Mouse (Mus musculus) cerebellum, adult (tissue): ENCODE measurements around the gene Cdkl5.

ENCODE experiments used
- ATAC-seq: cut with Nextera tagmentation; 2 replicates; pipeline ENCODE4 v1.9.2; 2017; ENCODE audit warnings: mild to moderate bottlenecking, moderate library complexity, mixed read lengths; ENCODE audit not compliant: insufficient number of reproducible peaks, low FRiP score, low TSS enrichment

The Cdkl5 gene

GRCm38 (mm10) chrX:160750808-160751207, 243.7 kb downstream of the Cdkl5 start:
- no peak for ATAC-seq

- ATAC-seq: no peak
Measured at GRCm38 (mm10) chrX:160748653-160749052, 245.9 kb downstream of the Cdkl5 start.

DNA sequence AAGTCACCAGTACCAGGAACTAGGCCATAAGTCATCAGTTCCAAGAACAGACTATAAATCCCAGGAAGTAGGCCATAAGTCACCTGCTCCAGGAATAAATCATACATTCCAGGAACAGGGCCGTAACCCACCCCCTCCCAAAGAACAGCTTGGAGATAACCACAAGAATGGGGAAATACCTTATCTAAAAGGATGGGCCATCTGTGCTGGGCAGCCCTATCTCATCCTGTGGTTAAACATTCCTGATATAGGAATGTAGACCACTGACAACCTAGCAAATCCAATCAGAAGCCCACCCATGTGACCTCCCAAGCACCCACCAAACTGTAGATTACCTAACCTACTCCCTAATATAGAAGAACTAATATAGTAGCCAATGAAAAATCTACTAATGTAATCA, 249.1 kb downstream of the Cdkl5 start:
- no peak for ATAC-seq

DNA sequence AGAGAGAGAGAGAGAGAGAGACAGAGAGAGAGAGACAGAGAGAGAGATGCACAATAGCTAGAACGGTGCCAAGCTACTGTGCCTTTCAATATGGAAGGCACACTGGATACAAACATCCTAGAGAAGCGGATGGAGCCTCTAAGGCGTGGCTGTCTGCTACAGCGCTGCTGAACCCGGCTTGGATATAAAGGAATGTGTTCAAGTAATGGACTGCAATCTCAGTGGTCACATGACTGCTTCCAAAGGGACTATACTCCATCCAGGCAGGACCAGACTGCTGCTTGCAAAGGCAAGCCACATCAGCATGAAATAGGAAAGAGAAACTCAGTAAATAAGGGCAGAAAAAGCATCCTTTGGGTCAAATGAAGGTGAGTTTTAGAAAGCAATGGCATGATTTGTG, 258.9 kb downstream of the Cdkl5 start, which contains the start of gene Ppef1:
Ppef1 (minus strand) TSS at position 116 of the 400 bp plus-strand sequence.
- ATAC-seq: no peak
